Mouse (Mus musculus): ENCODE results near the gene Akap17b. TPM values are rescaled to one million over a fixed set of nuclear protein-coding genes. Genes with fewer than 3 reads are reported as not detected.

Akap17b gene
- total RNA-seq, 2 experiments from 2014 or later: 1.9 to 5.7 TPM

DNA sequence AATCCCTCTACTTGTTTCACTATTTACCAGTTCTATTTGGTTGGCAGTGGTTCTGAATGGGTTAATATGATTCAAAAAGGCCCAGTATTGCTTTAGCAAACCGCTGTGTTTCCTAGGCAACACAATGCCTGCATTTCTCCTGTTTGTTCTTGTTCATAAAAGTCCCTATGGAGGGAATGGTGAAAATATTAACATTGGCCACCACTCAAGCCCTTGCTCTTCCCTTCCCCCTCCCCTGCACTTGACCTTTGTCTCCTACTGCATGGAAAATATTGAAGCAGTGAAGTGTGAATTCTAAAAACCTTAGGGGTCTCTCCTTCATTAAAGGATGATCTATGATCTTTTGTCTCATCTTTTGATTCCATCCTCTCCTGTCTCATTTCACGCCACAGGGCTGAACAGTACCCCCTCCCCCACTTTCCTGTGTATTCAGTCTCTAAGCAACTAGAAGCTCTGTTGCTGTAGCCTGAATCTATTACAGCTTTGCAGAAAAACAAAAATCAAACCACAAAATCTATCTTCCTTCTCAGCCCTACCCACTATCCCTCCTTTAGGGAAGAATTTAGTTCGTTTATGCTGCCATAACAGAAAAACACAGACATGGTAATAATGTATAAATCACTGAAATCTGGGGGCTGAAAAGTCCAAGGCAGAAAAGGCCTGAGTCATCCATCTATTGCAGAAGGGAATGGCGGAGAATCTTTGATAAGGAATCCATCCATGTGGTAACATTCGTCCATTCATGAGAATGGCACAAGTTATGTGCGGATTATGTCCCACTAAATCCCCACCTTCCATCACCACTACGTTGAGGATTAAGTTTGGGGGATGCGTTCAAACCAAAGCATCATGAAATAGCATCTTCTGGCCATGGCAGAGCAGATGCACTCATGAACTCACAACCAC lies 57.6 kb downstream of the Akap17b start:
- no peak for ATAC-seq (replicated peaks; ENCODE audit: poor library complexity)

DNA sequence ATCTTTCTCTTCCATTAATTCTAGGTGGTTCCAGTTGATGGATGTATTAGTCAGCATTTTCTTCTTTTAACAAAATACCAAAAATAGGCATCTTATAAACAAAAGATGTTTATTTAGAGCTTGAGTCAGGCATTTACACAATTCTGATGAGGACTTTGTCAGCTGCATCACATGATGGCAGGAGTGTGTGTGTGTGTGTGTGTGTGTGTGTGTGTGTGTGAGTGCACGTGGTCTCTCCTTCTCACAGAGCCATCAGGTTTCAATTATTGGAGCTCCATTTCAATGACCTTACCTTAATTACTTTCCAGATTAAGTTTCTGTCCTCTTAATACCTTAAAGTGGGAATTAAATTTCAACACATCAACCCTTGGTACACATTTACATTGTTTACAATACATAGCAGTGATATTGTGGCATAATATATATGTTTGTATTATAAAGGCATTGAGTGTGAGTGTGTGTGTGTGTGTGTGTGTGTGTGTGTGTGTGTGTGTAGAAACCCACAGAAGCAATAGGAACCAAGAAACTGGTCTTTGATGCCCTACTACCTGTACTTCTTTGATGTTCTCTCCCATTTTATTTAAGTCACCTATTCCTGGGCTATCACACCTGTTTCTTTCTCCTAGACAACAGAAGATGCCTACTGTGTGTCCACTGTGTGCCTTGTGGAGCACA lies 58.4 kb downstream of the Akap17b start:
- no peak for ATAC-seq (replicated peaks; ENCODE audit: poor library complexity)

DNA sequence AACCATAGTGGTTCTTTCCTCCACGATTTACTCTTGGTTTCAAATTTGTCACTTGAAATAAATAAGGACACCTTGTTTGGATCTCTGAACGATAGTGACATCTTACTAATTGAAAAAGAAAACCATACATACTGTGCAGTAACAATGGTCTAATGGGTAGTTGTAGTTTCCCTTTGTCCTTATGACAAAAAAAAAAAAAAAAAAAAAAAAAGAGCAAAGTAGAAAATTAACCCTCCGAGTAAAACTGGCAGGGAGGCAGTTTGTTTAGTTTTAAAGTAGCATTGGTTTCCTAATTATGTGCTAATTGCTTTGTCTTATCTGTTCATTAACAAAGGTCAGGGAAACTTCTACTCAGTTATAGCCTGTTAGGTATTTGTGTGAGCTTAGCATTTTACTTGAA lies 83.1 kb downstream of the Akap17b start:
- ATAC-seq (replicated peaks; ENCODE audit: poor library complexity): no peak

DNA sequence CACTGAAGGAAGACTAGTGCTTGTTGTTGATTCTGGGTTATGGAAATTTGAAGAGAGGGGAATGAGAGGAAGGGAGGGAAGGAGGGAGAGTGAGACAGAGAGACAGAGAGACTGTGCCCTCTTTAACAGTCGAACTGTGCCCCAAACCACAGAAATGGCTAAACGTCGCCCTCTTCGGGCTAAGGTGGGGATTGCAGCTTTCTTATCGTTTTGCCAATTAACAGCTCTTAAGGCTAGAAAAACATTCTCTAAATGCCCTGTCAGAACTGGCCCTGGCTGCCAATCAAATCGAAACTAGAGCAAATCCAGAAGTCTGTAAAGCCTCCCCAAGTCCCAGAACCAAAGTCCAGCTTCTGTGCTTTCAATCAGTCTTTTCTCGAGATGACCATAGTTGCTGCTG lies 83.5 kb downstream of the Akap17b start:
- peak; percentile 92 for ATAC-seq (replicated peaks; ENCODE audit: poor library complexity)

DNA sequence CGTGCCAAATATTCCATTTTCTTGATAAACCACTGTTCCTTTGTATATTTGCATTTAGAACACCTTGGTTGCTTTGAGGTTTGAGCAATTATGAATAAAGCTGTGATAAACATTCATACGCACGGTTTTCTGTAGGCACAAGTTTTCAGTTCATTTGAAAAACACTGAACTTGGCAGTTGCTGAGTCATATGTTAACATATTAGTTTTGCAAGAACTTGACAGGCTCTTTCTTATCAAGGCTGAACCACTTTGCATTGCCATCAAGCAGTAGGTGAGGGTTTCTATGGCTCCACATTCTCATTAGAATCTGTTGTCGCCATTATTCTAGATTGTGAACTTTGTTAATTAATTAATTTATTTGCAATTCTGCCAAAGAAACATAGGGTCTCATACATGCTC lies 85.0 kb downstream of the Akap17b start:
- ATAC-seq (replicated peaks; ENCODE audit: poor library complexity): peak; percentile 46; the same call in 1 of the 2 replicates

Other genes starting within 250 kb of the Akap17b start
- gene Gm6268, start 244.1 kb downstream of the Akap17b start, total RNA-seq (2015): not detected in 2 replicates
- gene Gm6268, start 244.1 kb downstream of the Akap17b start, total RNA-seq (2017): not detected in 2 replicates
- not detected in 2 replicates for gene Gm14569, start 153.6 kb downstream of the Akap17b start, total RNA-seq (2015)
- gene Gm14569, start 153.6 kb downstream of the Akap17b start, total RNA-seq (2017): not detected in 2 replicates
- 59.4 and 69.0 TPM in 2 replicates for gene Pgrmc1, start 47.2 kb downstream of the Akap17b start, total RNA-seq (2015)
- gene Pgrmc1, start 47.2 kb downstream of the Akap17b start, total RNA-seq (2017): 64.1 and 64.6 TPM in 2 replicates
- gene Slc25a43, start 98.3 kb upstream of the Akap17b start, total RNA-seq (2015): 3.1 and 3.2 TPM in 2 replicates
- gene Slc25a43, start 98.3 kb upstream of the Akap17b start, total RNA-seq (2017): 0.74 and 1.8 TPM in 2 replicates
- 1,266 and 1,295 TPM in 2 replicates for gene Slc25a5, start 150.3 kb upstream of the Akap17b start, total RNA-seq (2015)
- 902 and 1,027 TPM in 2 replicates for gene Slc25a5, start 150.3 kb upstream of the Akap17b start, total RNA-seq (2017)
- 76.8 and 92.8 TPM in 2 replicates for gene Ube2a, start 228.5 kb upstream of the Akap17b start, total RNA-seq (2015)
- gene Ube2a, start 228.5 kb upstream of the Akap17b start, total RNA-seq (2017): 23.2 and 26.2 TPM in 2 replicates
- gene C330007P06Rik, start 228.7 kb upstream of the Akap17b start, total RNA-seq (2015): 29.1 and 31.2 TPM in 2 replicates
- 63.5 and 75.6 TPM in 2 replicates for gene C330007P06Rik, start 228.7 kb upstream of the Akap17b start, total RNA-seq (2017)